Mouse (Mus musculus) CH12.LX (cell line): Measurements from ENCODE around the gene Gfm2. TPM values are rescaled to one million over a fixed set of nuclear protein-coding genes. Genes with fewer than 3 reads are reported as not detected.

Source experiments
- DNase-seq: peaks from one replicate; pipeline ENCODE4 v3.0.0-alpha.2; 2013; ENCODE audit errors: extremely low read depth
- H3K27ac ChIP-seq: 2 replicates; pipeline ENCODE4 v1.5.1; 2012; ENCODE audit warnings: low read depth, mild to moderate bottlenecking, control low read depth, moderate library complexity; ENCODE audit not compliant: insufficient read depth
- H3K27me3 ChIP-seq: replicated peaks from 2 replicates; pipeline ENCODE3; 2012; ENCODE audit warnings: inconsistent platforms
- H3K36me3 ChIP-seq, 2 experiments: replicated peaks in 1 of 2; 2 replicates each; pipeline versions ENCODE3 to v1.6.1; 2012; ENCODE audit warnings: inconsistent platforms in 1 of 2, low read length in 1 of 2, mild to moderate bottlenecking in 1 of 2, mixed read lengths in 1 of 2, moderate library complexity in 1 of 2; ENCODE audit not compliant: control insufficient read depth in 1 of 2, insufficient read depth in 1 of 2
- H3K4me1 ChIP-seq, 2 experiments: 2 replicates each; pipeline ENCODE4 v1.6.1; 2012; ENCODE audit warnings: inconsistent platforms in 1 of 2, moderate library complexity in 1 of 2; ENCODE audit not compliant: insufficient read depth in 2 of 2, control insufficient read depth in 1 of 2
- H3K4me2 ChIP-seq: 2 replicates; pipeline ENCODE4 v1.6.1; 2012; ENCODE audit warnings: low read depth, mild to moderate bottlenecking, control low read depth; ENCODE audit not compliant: poor library complexity, insufficient read depth, severe bottlenecking
- H3K4me3 ChIP-seq, 3 experiments: fragments of 150-350 bp in 1 of 3; sonication (generic) in 1 of 3; replicated peaks in 1 of 3; 2 replicates each; pipeline versions ENCODE3 to v1.5.1; 2011 to 2012; ENCODE audit warnings: low read depth in 2 of 3, low read length in 2 of 3, mild to moderate bottlenecking in 2 of 3, moderate library complexity in 2 of 3, control low read depth in 1 of 3, improper control_type of control experiment in 1 of 3, inconsistent platforms in 1 of 3, mixed read lengths in 1 of 3; ENCODE audit not compliant: poor library complexity in 1 of 3
- H3K79me2 ChIP-seq: replicated peaks from 2 replicates; pipeline ENCODE4 v1.6.1; 2012; ENCODE audit warnings: mild to moderate bottlenecking, moderate library complexity; ENCODE audit not compliant: control insufficient read depth, poor library complexity, insufficient read depth, severe bottlenecking; ENCODE audit errors: extremely low read depth
- H3K9ac ChIP-seq: 2 replicates; pipeline ENCODE4 v1.6.1; 2012; ENCODE audit warnings: low read depth, mild to moderate bottlenecking, control low read depth, moderate library complexity; ENCODE audit not compliant: insufficient read depth
- H3K9me3 ChIP-seq: replicated peaks from 2 replicates; pipeline ENCODE3; 2012; ENCODE audit warnings: low read length, inconsistent platforms, mixed read lengths
- BHLHE40 ChIP-seq: IDR thresholded peaks from 2 replicates; pipeline ENCODE4 v1.6.1; 2011; ENCODE audit warnings: mild to moderate bottlenecking, low read depth, low read length, improper control_type of control experiment
- E2F4 ChIP-seq: IDR thresholded peaks from 2 replicates; pipeline ENCODE4 v1.6.1; 2011; ENCODE audit warnings: low read depth, low read length, improper control_type of control experiment; ENCODE audit not compliant: insufficient replicate concordance
- EP300 ChIP-seq: IDR thresholded peaks from 2 replicates; pipeline ENCODE4 v1.6.1; 2011; ENCODE audit warnings: low read length, improper control_type of control experiment
- ETS1 ChIP-seq: conservative IDR thresholded peaks from 2 replicates; pipeline ENCODE4 v1.6.1; 2012; ENCODE audit warnings: low read depth, mild to moderate bottlenecking, inconsistent platforms, low read length, improper control_type of control experiment, moderate library complexity
- IRF4 ChIP-seq: IDR thresholded peaks from 2 replicates; pipeline ENCODE4 v1.6.1; 2014; ENCODE audit warnings: low read depth, mild to moderate bottlenecking, inconsistent platforms, low read length, improper control_type of control experiment
- JUN ChIP-seq: IDR thresholded peaks from 2 replicates; pipeline ENCODE4 v1.6.1; 2011; ENCODE audit warnings: low read depth, mild to moderate bottlenecking, low read length, improper control_type of control experiment, moderate library complexity; ENCODE audit not compliant: insufficient read depth
- JUND ChIP-seq: conservative IDR thresholded peaks from 2 replicates; pipeline ENCODE4 v1.6.1; 2011; ENCODE audit warnings: low read depth, low read length, improper control_type of control experiment
- MAZ ChIP-seq: IDR thresholded peaks from 2 replicates; pipeline ENCODE4 v1.6.1; 2012; ENCODE audit warnings: low read depth, mild to moderate bottlenecking, inconsistent platforms, low read length, improper control_type of control experiment, moderate library complexity
- MEF2A ChIP-seq: IDR thresholded peaks from 2 replicates; pipeline ENCODE4 v1.6.1; 2014; ENCODE audit warnings: low read depth, mild to moderate bottlenecking, inconsistent platforms, low read length, improper control_type of control experiment, borderline replicate concordance
- MYC ChIP-seq: IDR thresholded peaks from 2 replicates; pipeline ENCODE4 v1.6.1; 2011; ENCODE audit warnings: low read depth, mild to moderate bottlenecking, improper control_type of control experiment, low read length
- SIN3A ChIP-seq: IDR thresholded peaks from 2 replicates; pipeline ENCODE4 v1.6.1; 2012; ENCODE audit warnings: low read length, improper control_type of control experiment, inconsistent platforms
- TCF12 ChIP-seq: IDR thresholded peaks from 2 replicates; pipeline ENCODE4 v1.6.1; 2014; ENCODE audit warnings: low read depth, mild to moderate bottlenecking, inconsistent platforms, low read length, improper control_type of control experiment
- USF1 ChIP-seq: IDR thresholded peaks from 2 replicates; pipeline ENCODE4 v1.6.1; 2014; ENCODE audit warnings: low read depth, mild to moderate bottlenecking, inconsistent platforms, low read length, improper control_type of control experiment
- ZKSCAN1 ChIP-seq: IDR thresholded peaks from 2 replicates; pipeline ENCODE4 v1.6.1; 2012; ENCODE audit warnings: low read depth, inconsistent platforms, low read length, improper control_type of control experiment, borderline replicate concordance
- dilution Hi-C: fragments of 300-500 bp; cut with MboI; formaldehyde crosslinking; loops from 2 replicates; pipeline ENCODE4 v1.14.3; 2020; ENCODE audit warnings: low sequenced_read_pairs; ENCODE audit not compliant: extremely low pct_unique_long_range_greater_than_20kb, extremely low pct_ligation_motif_present
- in situ Hi-C: fragments of 300-500 bp; cut with MboI; formaldehyde crosslinking; loops from 3 replicates; pipeline ENCODE4 v1.14.3; 2019; ENCODE audit warnings: low sequenced_read_pairs, low pct_ligation_motif_present, low pct_unique_long_range_greater_than_20kb, mixed read lengths
- polyA plus RNA-seq: library from polyadenylated mRNA; unstranded; fragments of >175 nt; gene quantifications from 2 replicates; pipeline ENCODE4 v1.2.1, GENCODE M21; 2012; ENCODE audit warnings: low read depth; ENCODE audit not compliant: insufficient read length
- total RNA-seq, 2 experiments: library from RNA; depleted of rRNA; stranded (reverse); fragments of 300-350 nt in 1 of 2; fragments of >200 nt in 1 of 2; gene quantifications; 2 replicates each; pipeline ENCODE4 v1.2.3; 2012 to 2014

Gene Gfm2
- total and polyA plus RNA-seq, 3 experiments: 35.5 to 38.0 (median 37.4) TPM

DNA sequence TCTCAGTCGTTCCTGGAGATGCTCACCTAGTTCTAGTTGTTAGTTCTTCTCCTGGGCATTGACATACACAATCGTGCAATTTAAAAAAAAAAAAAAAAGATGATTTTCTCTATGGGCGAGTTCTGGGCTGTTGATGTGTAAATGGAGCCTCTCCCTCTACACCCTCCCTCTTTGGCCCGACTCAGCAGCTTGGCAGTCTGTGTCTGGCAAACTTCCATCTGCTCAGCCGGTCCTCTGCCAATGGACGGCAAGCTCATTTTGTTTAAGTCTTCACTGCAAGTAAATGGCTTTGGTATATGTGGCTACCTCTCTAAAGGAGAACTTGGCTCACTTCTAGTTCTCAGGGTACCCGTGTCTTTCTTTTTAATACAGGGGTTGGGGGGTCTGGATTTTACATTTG, 55.7 kb downstream of the Gfm2 start:
- dilution Hi-C loops: no loop called here
- no peak overlapping the region for H3K27ac ChIP-seq
- H3K36me3 ChIP-seq: peaks cover 2 to 38% of the 10 kb centered on the region in 2 experiments
- H3K4me1 ChIP-seq: peaks cover 7 to 29% of the 10 kb centered on the region in 2 experiments; a peak in 3 of 4 replicates
- H3K79me2 ChIP-seq: no peaks in the 10 kb centered on the region
- TF ChIP-seq USF1: no peak
- no peaks in the 10 kb centered on the region for H3K27me3 ChIP-seq
- no peak overlapping the region for H3K9ac ChIP-seq
- H3K9me3 ChIP-seq: no peaks in the 10 kb centered on the region
- H3K4me2 ChIP-seq: no peak overlapping the region
- in situ Hi-C loops: no loop called here
- DNase-seq: no peak
- H3K4me3 ChIP-seq: no peak overlapping the region

DNA sequence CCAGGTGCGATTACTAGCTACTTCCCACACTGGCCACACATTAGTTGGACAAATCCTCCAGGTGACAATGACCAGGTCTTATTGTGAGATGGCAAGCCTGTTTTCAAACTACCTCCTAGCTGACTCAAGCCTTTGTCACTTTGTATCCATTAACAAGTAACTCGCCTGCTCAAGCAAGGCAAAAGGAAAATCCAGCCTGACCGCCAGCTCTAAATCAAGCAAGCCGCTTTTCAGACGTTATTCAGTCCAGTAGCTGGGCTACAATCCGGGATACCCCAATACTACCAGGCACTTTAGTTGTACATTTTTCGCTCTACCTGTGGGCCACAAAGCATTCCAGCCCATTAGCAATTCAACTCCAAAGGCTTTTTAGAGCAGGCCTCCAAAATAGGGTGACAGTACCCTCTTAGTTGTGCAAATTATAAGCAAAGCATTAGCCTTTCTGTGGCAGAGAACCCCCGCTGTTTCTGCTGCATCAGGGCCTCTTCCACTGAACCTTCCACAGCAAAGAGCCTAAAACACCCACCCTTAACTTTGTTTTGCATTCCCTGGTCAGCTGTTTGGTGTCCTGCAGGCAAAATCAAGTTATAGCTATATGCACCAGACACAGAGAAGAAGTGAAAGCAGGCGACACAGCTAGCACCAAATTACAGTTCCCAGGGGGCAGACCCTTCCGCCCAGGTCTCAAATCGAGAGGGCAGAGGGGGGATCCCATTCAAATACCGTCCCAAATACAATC, 58.6 kb downstream of the Gfm2 start:
- Histone ChIP-seq H3K4me1 (peaks cover 7 to 25% of the 10 kb centered on the region in 2 experiments; a peak in 3 of 4 replicates), H3K27ac (no peak overlapping the region), H3K79me2 (no peaks in the 10 kb centered on the region), H3K9ac (no peak overlapping the region), H3K27me3 (no peaks in the 10 kb centered on the region), H3K9me3 (no peaks in the 10 kb centered on the region), H3K4me2 (peak overlapping the region; percentile 82), H3K36me3 (peaks cover 2 to 21% of the 10 kb centered on the region in 2 experiments)
- DNase-seq: peak; percentile 87
- in situ Hi-C loops: no loop called here
- no peak for TF ChIP-seq MAZ
- TF ChIP-seq MYC: no peak
- TF ChIP-seq BHLHE40: peak; percentile 68
- peak; percentile 60; the same call in 1 of the 2 replicates for TF ChIP-seq TCF12
- TF ChIP-seq JUND: no peak
- TF ChIP-seq MEF2A: peak; percentile 67; the same call in 1 of the 2 replicates
- peak; percentile 75 for TF ChIP-seq EP300
- TF ChIP-seq SIN3A: peak; percentile 34; the same call in 1 of the 2 replicates
- TF ChIP-seq E2F4: no peak
- TF ChIP-seq ETS1: peak; percentile 82
- TF ChIP-seq ZKSCAN1: no peak
- TF ChIP-seq JUN: no peak
- peak; percentile 96 for TF ChIP-seq IRF4
- TF ChIP-seq, all 38 proteins: peak for 7
- dilution Hi-C loops: no loop called here
- H3K4me3 ChIP-seq: peak overlapping the region; percentile 27 to 80 (median 69)
